Mouse (Mus musculus) lung, postnatal 25 days (tissue): ENCODE results near the gene Grk6.

Experiments
- DNase-seq: peaks from one replicate; pipeline ENCODE4 v3.0.0; 2022; ENCODE audit warnings: low spot score

Grk6 gene

DNA sequence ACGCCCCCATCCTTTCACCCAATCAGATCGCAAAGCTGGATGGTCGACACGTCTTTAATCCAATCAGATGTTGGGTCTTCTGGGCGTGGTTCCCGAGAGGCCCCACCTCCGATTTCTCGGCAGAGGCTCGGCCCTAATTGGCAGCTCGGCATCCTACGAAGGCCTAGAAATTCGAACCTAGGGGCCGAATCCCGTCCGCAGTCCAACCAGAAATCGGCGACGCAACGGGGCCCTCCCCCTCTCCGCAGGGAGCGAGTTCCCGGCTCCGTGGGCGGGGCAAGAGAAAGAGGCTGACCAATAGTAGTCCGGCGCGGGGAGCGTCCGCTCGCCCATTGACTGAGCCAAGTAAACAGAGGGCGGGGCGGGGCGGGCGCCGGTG lies at the start of gene Grk6:
Grk6 (plus strand) TSS at position 136 of the 379 bp plus-strand sequence.
- peak; percentile 100 for DNase-seq

- no peak for DNase-seq
Measured at GRCm38 (mm10) chr13:55398088-55398487, 46.8 kb upstream of the Grk6 start, which contains the start of gene Slc34a1. Slc34a1 (plus strand) TSS chr13:55398187.

DNA sequence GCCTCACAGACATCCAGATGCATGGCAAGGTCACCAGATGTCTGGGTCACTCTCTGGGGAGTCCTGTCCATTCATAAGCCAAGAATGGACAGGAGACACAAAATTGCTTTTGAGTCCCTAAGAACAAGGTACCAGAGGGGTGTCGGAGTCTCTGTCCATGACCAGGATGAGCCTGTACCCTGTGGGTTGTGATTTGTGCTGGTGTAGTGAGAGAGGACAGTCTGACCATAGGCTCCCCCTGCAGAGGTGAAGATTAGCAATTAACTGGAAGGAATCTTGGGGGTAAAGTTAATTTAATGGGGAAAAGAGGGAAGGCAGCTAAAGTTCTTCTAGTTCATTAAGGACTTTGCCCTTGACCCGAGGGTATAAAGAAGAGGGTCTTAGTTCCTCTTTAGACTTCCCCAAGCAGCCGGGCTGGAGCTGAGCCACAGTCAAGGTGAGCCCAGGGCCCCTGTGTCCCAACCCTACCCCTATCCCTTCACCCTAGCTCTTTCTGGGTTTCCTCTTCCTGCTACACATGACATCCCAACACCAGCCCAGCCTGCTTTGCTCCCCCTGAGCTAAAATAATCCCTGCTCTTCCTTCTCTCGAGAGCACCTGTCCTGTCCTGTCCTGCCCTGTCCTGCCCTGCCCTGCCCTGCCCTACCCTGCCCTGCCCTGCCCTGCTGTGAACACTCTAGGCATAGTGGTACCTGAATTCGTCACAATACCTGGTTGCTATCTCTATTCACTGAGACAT lies 45.4 kb upstream of the Grk6 start:
- no peak for DNase-seq

DNA sequence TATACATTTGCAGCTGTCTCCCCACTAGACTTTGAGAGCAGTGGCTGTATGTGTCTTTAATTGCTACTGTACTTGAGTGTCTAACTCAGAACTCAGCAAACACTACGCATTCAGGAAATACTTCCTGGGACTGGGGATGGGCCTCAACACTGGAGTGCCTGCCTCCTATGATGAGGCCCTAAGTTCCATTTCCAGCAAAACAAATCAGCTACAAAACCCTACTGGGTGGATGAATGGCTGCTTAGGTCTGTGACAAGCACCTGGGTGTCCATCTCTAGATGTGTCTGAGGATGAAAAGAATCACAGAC lies 44.9 kb upstream of the Grk6 start:
- DNase-seq, result no peak

GRCm38 (mm10) chr13:55403266-55403665 lies 41.6 kb upstream of the Grk6 start:
- DNase-seq, result no peak

DNA sequence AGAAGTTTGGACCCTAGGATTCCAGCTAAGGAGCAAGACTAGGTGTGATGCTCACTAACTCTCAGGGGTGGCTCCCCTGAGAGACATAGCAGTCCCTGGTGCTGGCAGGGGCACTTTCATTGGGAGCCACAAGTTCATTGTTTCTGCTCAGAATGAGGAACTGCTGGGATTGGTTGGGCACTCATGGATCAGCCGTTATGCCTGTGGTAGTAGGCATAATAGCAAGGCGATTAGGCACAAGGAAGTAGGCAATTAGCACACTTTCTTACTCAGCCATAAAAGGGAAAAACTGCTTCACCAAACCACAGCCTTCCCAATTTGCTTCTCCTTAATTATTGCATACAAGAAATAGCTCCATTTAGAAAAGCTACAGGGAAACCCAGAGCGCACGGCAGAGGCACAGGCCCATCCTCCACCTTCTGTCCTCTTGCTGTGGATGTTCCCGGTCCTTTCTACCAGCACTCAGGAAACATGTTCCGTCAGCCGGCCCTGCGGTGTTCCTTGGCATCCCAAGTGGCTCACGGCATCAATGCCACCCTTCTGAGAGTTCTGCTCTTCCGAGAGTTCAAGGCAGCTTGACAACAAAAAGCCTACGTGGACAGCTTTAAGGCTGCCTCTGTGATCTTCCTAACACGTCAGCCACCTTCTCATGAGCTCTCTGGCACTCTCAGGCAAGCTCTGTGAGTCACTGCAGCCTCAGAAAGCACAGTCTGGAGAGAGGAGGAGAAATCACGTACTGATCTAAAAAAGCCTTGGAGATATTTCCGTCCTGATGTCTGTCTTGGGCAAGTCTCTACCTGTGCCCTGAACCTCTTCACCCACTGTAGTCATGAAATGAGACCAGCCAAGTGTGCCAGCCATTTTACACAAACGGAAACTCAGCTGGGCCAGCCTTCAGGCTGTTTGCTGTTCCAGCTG lies 40.7 kb upstream of the Grk6 start:
- no peak for DNase-seq

DNA sequence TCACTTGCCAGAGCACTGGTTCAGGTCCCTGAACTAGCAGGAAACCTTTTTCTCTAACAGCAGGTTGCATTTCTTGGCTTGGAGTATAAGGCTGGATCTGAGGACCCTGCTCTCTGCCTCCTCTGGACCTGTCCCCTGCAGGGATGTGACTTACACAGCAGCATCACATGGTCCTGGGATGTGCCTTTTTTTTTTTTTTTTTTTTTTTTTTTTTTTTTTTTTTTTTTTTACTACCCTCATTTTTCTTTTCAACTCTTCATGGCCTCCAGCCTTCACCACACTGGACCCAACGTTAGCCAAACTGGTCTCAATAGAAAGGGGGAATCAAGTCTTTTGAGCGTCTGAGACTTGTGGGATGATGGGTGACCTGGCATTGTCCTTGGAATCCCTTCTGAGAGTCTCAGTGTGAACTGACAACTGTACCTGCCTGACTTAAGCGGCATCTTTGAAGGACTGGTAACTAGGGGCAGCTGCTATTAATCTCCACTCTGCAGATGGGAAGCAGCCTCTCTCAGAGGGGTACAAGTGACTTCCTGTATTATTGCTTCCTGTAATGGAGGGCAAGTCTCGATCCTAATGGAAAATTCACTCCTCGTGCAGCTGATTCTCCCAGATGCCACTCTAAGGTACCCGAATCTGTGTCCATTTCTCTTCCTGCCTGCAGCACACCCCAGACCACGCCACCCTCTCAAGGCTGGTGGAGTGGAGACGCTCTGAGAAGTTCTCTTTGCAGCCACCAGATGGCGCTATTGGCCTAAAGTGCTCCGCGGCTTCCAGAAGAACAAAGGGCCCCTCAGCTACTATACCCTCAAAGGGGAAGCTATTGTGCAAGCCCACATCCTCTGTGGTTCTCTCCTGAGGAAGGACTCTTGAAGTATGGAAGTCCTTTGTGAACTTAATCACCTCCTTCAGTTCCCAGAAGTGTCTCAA lies 39.8 kb upstream of the Grk6 start:
- peak; percentile 78 for DNase-seq

- DNase-seq, result no peak
Measured at GRCm38 (mm10) chr13:55405783-55406390, 39.0 kb upstream of the Grk6 start.

GRCm38 (mm10) chr13:55407341-55407740 lies 37.5 kb upstream of the Grk6 start:
- no peak for DNase-seq

- DNase-seq, result no peak
Measured at GRCm38 (mm10) chr13:55408546-55409120, 36.2 kb upstream of the Grk6 start.

DNA sequence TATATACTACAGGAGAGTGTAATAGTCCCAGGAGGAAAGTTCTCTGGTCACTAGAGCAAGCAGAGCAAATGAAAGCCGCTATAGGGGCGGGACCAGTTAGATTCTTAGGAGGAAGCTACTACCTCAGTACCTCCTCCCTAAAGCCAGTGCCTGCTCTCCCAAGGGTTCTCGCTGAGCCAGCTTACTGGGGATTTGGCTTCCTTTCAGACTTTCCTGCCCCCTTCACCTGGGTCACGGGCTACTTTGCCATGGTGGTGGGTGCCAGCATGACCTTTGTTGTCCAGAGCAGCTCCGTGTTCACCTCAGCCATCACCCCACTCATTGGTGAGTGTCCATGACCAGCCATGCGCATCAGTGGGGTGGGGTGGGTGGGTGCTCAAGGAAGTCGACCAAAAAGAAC lies 33.0 kb upstream of the Grk6 start:
- DNase-seq, result no peak

GRCm38 (mm10) chr13:55412643-55413307 lies 32.1 kb upstream of the Grk6 start:
- DNase-seq, result no peak

GRCm38 (mm10) chr13:55413333-55413732 lies 31.5 kb upstream of the Grk6 start:
- no peak for DNase-seq

GRCm38 (mm10) chr13:55414743-55415380 lies 30.0 kb upstream of the Grk6 start, which contains the start of gene Pfn3:
Pfn3 (minus strand) TSS chr13:55415232.
- DNase-seq, result peak; percentile 20

- DNase-seq, result peak; percentile 90
Measured at GRCm38 (mm10) chr13:55418004-55418403, 26.9 kb upstream of the Grk6 start.

DNA sequence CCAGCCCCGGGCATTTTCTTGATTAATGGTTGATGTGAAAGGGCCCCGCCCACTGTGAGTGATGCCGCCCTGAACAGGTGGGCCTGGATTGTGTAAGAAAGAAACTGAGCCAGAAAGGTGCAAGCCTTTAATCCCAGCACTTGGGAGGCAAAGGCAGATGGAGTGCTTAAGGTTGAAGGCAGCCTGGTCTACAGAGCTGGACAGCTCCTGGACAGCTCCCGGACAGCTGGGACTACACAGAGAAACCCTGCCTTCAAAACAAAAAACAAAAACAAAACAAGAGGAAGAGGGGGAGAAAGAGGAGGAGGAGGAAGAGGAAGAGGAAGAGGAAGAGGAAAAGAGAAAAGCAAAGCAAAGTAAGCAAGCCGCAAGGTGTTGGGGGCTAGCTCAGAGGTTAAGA lies 25.7 kb upstream of the Grk6 start:
- DNase-seq, result no peak

DNA sequence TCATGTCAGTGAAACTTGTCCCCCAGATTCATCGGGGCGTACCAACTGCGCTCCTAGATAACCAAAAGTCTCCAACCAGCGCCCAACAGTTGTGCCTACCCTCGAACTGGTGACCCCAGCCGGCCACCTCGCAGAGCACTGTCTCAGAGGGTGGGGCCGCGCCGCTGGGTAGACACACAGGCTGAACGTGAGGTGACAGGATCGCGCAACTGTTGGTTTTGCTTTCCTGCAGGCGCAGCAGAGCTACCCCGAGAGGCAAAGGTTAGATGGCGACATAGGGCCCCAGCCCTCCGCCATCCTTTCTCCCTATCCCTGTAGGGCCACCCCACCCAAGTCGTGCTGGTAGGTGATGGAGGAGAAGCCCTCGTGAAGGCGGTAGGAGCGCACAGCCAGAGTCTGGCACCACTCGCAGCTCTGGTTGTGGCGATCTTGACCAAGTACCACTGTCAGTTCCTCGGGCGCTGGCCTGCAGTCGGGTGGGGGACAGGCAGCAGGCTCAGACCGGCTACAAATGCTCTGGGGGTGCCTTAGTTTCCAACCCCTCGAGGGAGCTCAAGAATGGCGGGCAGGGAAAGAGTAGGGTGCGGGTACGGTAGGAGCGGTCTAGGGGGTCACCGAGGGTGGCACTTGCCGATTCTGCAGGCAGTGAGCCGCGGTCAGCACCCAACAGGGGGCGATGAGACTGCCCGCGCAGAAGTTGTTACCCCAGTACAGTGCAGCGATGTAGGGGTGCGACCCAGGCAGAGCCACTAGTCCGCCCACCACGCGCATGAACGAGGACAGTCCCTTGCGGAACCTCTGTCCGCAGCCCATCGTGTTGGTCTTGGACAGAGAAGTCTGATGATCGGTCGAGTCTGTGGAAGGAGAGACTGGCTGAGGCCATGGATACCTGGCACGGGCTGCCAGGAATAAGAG lies 24.6 kb upstream of the Grk6 start:
- no peak for DNase-seq

DNA sequence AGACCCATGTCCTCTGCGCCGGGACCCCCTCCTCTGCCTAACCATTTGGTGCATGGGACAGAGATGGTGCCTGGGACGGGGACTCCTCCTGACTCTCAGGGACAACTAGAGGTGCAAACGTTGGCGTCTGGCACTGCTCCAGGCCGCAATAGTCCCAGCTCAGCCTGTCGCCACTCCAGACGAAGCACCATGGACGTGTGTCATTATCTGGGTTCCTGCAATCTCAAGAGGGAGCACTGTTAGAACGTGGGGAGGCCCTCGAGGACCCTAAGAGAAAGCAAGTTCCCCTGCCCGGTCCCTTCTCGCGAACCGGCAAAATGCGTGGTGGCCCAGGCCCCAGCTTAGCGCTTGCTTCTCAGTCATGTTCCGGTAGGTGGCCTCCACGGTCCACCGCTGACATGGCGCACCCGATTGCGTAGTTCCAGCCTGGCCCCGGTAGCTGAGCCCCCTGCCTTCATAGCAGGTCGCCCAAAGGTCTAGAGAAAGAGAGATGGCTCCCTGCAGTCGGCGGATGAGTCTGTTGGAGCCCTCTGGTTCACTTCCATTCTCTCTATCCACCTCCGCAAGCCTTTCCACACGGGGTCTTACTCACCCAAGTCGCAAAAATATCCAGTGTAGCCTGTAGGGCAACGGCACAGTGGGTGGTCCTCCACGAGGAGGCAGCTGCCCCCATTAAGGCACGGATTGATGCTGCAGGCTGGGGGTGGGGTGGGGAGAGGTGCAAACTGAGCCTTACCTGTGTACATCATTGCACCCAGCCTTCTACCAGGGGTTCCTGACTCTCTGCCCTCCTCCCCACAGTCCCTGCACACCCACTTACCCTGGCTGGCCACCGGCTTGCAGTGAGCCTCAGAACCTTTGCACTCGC lies 23.7 kb upstream of the Grk6 start:
- DNase-seq, result peak; percentile 73
